Mouse (Mus musculus) adrenal gland, adult (tissue): ENCODE results near the gene Clmn.
"Not testable (repeated sequence)": the region's sequence is repeated elsewhere in the genome, so short reads cannot be mapped to it uniquely, and the experiment has no call there.

Source experiments
- DNase-seq, 2 experiments: peaks; one replicate each; pipeline ENCODE4 v3.0.0; 2022 to 2023; ENCODE audit warnings: low spot score in 1 of 2; ENCODE audit not compliant: inconsistent age in 2 of 2

Gene Clmn

GRCm38 (mm10) chr12:104838987-104839386 lies 25.9 kb downstream of the Clmn start:
- DNase-seq: peak in 1 of 2 experiments; percentile 67

- DNase-seq: no peak
These were observed 26.4 kb downstream of the Clmn start for GRCm38 (mm10) chr12:104838462-104838861.

GRCm38 (mm10) chr12:104837957-104838401 lies 26.9 kb downstream of the Clmn start:
- DNase-seq: no peak

- peak; percentile 59 to 73 for DNase-seq
These were observed 27.6 kb downstream of the Clmn start for GRCm38 (mm10) chr12:104837111-104837837.

GRCm38 (mm10) chr12:104836230-104836629 lies 28.6 kb downstream of the Clmn start:
- no peak for DNase-seq

GRCm38 (mm10) chr12:104835369-104836094 lies 29.3 kb downstream of the Clmn start:
- DNase-seq: no peak

GRCm38 (mm10) chr12:104834772-104835171 lies 30.1 kb downstream of the Clmn start:
- DNase-seq: no peak

- DNase-seq: no peak
These were observed 34.0 kb downstream of the Clmn start for GRCm38 (mm10) chr12:104830666-104831435.

- no peak for DNase-seq
These were observed 34.6 kb downstream of the Clmn start for GRCm38 (mm10) chr12:104830283-104830639.

GRCm38 (mm10) chr12:104829596-104830282 lies 35.1 kb downstream of the Clmn start:
- peak in 1 of 2 experiments; percentile 73 for DNase-seq

- not testable (repeated sequence) for DNase-seq
These were observed 35.9 kb downstream of the Clmn start for GRCm38 (mm10) chr12:104828986-104829385.

GRCm38 (mm10) chr12:104827721-104828120 lies 37.2 kb downstream of the Clmn start:
- no peak for DNase-seq

- no peak for DNase-seq
These were observed 40.0 kb downstream of the Clmn start for GRCm38 (mm10) chr12:104824907-104825267.

- DNase-seq: peak; percentile 83 to 94
These were observed 40.5 kb downstream of the Clmn start for GRCm38 (mm10) chr12:104824244-104824906.

GRCm38 (mm10) chr12:104823722-104824121 lies 41.2 kb downstream of the Clmn start:
- DNase-seq: no peak

- DNase-seq: no peak
These were observed 41.9 kb downstream of the Clmn start for GRCm38 (mm10) chr12:104822838-104823599.

GRCm38 (mm10) chr12:104822151-104822550 lies 42.7 kb downstream of the Clmn start:
- DNase-seq: no peak

GRCm38 (mm10) chr12:104820061-104820460 lies 44.8 kb downstream of the Clmn start:
- peak in 1 of 2 experiments; percentile 73 for DNase-seq

- DNase-seq: peak; percentile 59 to 83
These were observed 45.8 kb downstream of the Clmn start for GRCm38 (mm10) chr12:104819050-104819449.

GRCm38 (mm10) chr12:104818057-104818456 lies 46.8 kb downstream of the Clmn start:
- peak; percentile 54 to 85 for DNase-seq
